In the genomic region with DNA sequence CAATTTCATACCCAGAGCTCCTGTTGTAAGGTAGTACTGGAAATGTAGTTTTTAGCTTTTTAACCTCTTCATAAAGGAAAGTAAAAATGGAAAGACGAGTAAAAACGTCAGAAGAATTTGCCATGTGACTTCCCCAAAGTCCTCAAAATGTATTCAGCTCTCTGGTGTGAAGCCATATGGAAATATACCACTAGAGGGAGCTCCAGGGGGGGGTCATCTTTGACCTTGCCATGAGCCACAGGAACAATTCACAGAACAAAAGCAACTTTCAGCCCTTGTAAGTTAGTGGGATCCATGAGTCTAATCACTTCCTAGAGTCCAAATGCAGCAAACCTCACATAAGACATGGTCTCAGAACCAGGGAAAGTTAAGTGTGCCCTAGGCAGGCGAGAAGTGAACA, we compare ENCODE assay signal across 10 mouse cellular contexts.
DNase-seq lines count a peak whose midpoint lies in the region; ATAC-seq and TF ChIP-seq lines count a peak whose summit lies in the region.
"Had no signal": no experiment of that assay in that cellular context is flagged by ENCODE, and none has a peak within 500 bp of the region (broad histone marks: within the 10 kb centered on the region; RNA-seq: fewer than 3 reads in every experiment).

No protein-coding gene starts in this region.

- no peak overlapping the region for H3K9ac ChIP-seq in lung, embryonic 14.5 days
- no peak overlapping the region for H3K9ac ChIP-seq in forebrain, embryonic 14.5 days (ENCODE audit: low read length)
- H3K9ac ChIP-seq: neural tube, embryonic 12.5 days had no signal

- H3K4me1 ChIP-seq in lung, embryonic 14.5 days (ENCODE audit: insufficient read depth) = no peaks in the 10 kb centered on the region
- H3K4me1 ChIP-seq in lung, adult 2 months (ENCODE audit: control insufficient read depth, insufficient read depth, low read length) = no peaks in the 10 kb centered on the region
- H3K4me1 ChIP-seq in forebrain, embryonic 14.5 days (ENCODE audit: control insufficient read depth, insufficient read depth, low read length) = no peaks in the 10 kb centered on the region
- H3K4me1 ChIP-seq: neural tube, embryonic 12.5 days had no signal

- H3K4me3 ChIP-seq in lung, embryonic 14.5 days (ENCODE audit: low read depth, low read length) = no peak overlapping the region
- H3K4me3 ChIP-seq in lung, adult 2 months (replicated peaks; ENCODE audit: extremely low read depth, low read depth, low read length) = no peak overlapping the region
- H3K4me3 ChIP-seq in forebrain, embryonic 14.5 days (ENCODE audit: low read depth, low read length) = no peak overlapping the region
- H3K4me3 ChIP-seq: erythroblast, embryonic 14.5 days; neural tube, embryonic 12.5 days had no signal

- no peak overlapping the region for H3K4me2 ChIP-seq in lung, embryonic 14.5 days
- H3K4me2 ChIP-seq in forebrain, embryonic 14.5 days (ENCODE audit: low read length) = no peak overlapping the region
- H3K4me2 ChIP-seq: neural tube, embryonic 12.5 days had no signal

- H3K9me3 ChIP-seq in lung, embryonic 14.5 days (ENCODE audit: low read depth, low read length) = no peaks in the 10 kb centered on the region
- no peaks in the 10 kb centered on the region for H3K9me3 ChIP-seq in forebrain, embryonic 14.5 days (replicated peaks; ENCODE audit: control insufficient read depth, low read length)
- H3K9me3 ChIP-seq: neural tube, embryonic 12.5 days had no signal

- no peaks in the 10 kb centered on the region for H3K27me3 ChIP-seq in lung, embryonic 14.5 days (ENCODE audit: insufficient read depth, low read length)
- H3K27me3 ChIP-seq in forebrain, embryonic 14.5 days (replicated peaks; ENCODE audit: control insufficient read depth, insufficient read depth, low read length) = no peaks in the 10 kb centered on the region
- H3K27me3 ChIP-seq: neural tube, embryonic 12.5 days had no signal

- WGBS in lung, embryonic 14.5 days = 55% methylated on average over 3 of the region's 3 CpGs
- 51% methylated on average over 3 of the region's 3 CpGs for WGBS in lung, adult 2 months
- 59% methylated on average over 3 of the region's 3 CpGs for WGBS in forebrain, embryonic 14.5 days

- no peak for ATAC-seq in cerebellum, adult (ENCODE audit: insufficient number of reproducible peaks, low FRiP score, low TSS enrichment)
- ATAC-seq in lung, embryonic 14.5 days (ENCODE audit: insufficient read depth) = no peak
- ATAC-seq in common myeloid progenitor, adult 5-6 weeks (replicated peaks; ENCODE audit: low read depth, poor library complexity, severe bottlenecking) = peak; percentile 72; the same call in 1 of the 2 replicates
- peak; percentile 75 for ATAC-seq in megakaryocyte progenitor cell, adult 5-6 weeks (replicated peaks; ENCODE audit: poor library complexity)
- no peak for ATAC-seq in forebrain, embryonic 14.5 days

- no peaks in the 10 kb centered on the region for H3K36me3 ChIP-seq in lung, embryonic 14.5 days (ENCODE audit: insufficient read depth)
- H3K36me3 ChIP-seq in forebrain, embryonic 14.5 days (ENCODE audit: control insufficient read depth, insufficient read depth, low read length) = no peaks in the 10 kb centered on the region
- H3K36me3 ChIP-seq: neural tube, embryonic 12.5 days had no signal

- H3K27ac ChIP-seq in lung, embryonic 14.5 days (ENCODE audit: low read depth) = no peak overlapping the region
- H3K27ac ChIP-seq in forebrain, embryonic 14.5 days (ENCODE audit: low read depth, low read length) = no peak overlapping the region
- H3K27ac ChIP-seq: neural tube, embryonic 12.5 days had no signal

- peak; percentile 30 for DNase-seq in cerebellum, adult 11 months
- DNase-seq in lung, embryonic 14.5 days = peak; percentile 39
- no peak for DNase-seq in lung, adult 2 months
- no peak for DNase-seq in forebrain, embryonic 14.5 days (ENCODE audit: low spot score)
- DNase-seq in thymus, postnatal 36 days = no peak

- no peak for TF ChIP-seq POLR2A in lung, adult 2 months (IDR thresholded peaks at IDR 0.05; ENCODE audit: borderline replicate concordance, extremely low read depth, low read depth, low read length)

- peak; percentile 56 for TF ChIP-seq CTCF in lung, embryonic 14.5 days (IDR thresholded peaks at IDR 0.05; ENCODE audit: low read depth)
- no peak for TF ChIP-seq CTCF in lung, adult 2 months (IDR thresholded peaks at IDR 0.05; ENCODE audit: insufficient read depth, low read length)

Comparison
In these comparisons a context has a peak if more than half of its experiments do, and no peak if none do; other contexts are left out.
1. DNase-seq: peak in cerebellum, adult 11 months (single experiment) and lung, embryonic 14.5 days (single experiment); none in lung, adult 2 months (single experiment), forebrain, embryonic 14.5 days (single experiment) and thymus, postnatal 36 days (0 of 2).
2. ATAC-seq: peak in common myeloid progenitor, adult 5-6 weeks (single experiment) and megakaryocyte progenitor cell, adult 5-6 weeks (single experiment); none in cerebellum, adult (single experiment), lung, embryonic 14.5 days (single experiment) and forebrain, embryonic 14.5 days (single experiment).